Mouse (Mus musculus) gastrocnemius, postnatal 4 days (tissue): Measurements from ENCODE around the gene Cyp2d11. TPM values are rescaled to one million over a fixed set of nuclear protein-coding genes. Genes with fewer than 3 reads are reported as not detected.

ENCODE experiments used
- DNase-seq, 2 experiments: peaks; one replicate each; pipeline ENCODE4 v3.0.0; 2021 to 2022; ENCODE audit warnings: low spot score in 2 of 2, mixed read lengths in 2 of 2
- total RNA-seq, 2 experiments: library from RNA; stranded (reverse); gene quantifications; 2 replicates each; pipeline ENCODE4 v1.2.3; 2021

Cyp2d11 gene
- total RNA-seq, 2 experiments from 2014 or later, result 0.21 TPM; not detected in 1

- no peak for DNase-seq
These were observed 40.6 kb downstream of the Cyp2d11 start for GRCm38 (mm10) chr15:82353078-82353744.

DNA sequence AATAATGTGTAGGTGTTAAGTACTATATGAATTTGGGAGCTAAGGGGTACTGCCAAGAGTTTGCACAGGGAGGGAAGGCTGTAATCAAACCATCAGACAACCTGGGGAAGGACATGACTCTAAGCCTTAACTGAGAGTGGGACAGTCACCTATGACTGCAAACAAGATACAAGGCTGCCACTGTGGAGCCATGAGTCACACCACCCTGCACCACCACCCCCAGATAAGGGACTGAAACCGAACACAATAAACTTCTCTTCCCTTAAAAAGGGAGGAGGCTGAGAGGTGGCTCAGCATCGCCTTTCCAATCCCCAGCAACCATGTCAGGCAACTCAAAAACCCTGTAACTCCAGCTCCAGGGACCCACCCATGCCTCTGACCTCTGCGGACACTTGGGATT, 42.3 kb downstream of the Cyp2d11 start:
- no peak for DNase-seq

DNA sequence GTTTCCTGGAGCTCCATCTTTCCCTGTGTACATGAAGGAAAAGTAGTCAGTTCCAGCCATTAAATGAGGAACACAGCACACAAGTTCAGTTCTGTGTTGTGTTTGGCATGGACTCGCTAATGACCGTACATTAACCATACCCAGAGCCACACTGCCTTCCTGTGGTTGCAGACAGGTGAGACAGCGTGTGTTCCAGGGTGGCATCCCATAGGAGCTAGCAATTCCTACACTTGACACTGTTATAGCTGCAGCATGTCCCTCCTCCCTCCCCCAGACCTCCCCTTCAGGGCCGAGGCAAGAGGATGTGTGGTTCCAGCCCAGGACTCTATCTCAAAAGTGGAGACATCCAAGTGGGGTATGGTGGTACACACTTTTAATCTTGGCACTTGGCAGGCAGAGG, 43.5 kb downstream of the Cyp2d11 start:
- DNase-seq, result no peak

DNA sequence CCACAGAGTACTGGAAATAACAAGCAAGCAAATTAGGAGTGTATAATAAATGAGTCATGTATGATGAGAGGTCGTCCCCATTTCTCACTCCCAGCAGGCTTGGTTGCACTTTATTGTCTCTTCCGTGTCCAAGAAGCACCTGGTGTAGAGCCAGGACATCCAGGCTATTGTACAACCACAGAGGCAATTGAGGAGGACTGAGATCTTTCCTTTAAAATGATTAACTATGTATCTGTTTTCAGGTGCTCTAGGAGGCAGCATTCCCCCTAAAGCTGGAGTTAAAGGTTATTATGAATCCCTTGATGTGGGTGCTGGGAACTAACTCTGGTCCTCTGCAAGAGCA, 44.9 kb downstream of the Cyp2d11 start:
- DNase-seq, result no peak

GRCm38 (mm10) chr15:82348258-82348998, 45.4 kb downstream of the Cyp2d11 start:
- no peak for DNase-seq

GRCm38 (mm10) chr15:82347852-82348251, 46.0 kb downstream of the Cyp2d11 start:
- DNase-seq, result no peak

DNA sequence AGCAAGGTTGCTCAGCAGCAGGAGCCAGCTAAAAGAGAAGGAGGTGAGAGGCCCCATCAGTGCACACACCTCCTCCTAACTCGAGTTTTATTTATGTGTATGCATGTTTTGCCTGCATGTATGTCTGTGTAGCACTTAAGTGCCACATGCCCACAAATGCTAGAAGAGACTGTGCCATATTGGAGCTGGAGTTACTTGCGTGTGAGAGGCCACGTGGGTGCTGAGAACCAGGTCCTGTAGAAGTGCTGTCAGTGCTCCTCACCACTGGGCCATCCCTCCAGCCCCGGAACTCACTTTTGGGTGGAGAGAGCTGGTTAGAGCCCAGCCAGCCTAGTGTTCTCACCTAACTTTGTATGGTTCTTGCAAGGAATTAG, 46.5 kb downstream of the Cyp2d11 start:
- DNase-seq, result no peak

DNA sequence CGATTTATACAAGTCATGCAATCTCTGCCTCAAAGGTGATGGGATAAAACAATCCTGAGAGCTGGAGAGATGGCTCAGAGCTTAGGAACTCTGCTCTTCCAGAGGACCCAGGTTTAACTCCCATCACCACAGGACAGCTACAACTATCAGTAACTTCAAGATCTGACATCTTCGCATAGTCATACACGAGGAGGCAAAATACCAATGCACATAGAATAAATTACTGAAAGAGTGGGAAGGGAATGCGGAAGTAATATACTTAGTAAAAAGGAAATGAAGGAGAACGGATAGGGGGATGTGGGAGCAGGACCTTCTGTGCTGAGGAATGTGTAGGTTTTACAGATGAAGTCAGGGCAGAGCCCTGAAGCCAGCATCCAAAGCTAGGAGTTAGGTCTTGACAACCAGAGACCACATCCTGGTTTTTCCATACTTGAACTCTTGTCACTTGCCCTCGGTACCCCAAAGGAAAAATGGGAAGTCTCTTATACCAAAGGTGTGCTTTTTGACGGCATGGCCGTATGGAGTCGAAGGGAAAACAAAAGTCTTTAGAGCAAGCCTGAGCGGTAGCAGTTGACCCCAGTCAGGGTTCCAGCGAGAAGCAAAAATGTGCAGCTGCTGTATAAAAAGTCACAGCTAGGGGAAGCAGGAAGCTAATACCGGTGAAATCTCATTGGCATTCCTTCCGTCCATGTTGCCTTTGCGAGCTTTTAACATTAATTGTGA, 47.1 kb downstream of the Cyp2d11 start:
- DNase-seq, result no peak

DNA sequence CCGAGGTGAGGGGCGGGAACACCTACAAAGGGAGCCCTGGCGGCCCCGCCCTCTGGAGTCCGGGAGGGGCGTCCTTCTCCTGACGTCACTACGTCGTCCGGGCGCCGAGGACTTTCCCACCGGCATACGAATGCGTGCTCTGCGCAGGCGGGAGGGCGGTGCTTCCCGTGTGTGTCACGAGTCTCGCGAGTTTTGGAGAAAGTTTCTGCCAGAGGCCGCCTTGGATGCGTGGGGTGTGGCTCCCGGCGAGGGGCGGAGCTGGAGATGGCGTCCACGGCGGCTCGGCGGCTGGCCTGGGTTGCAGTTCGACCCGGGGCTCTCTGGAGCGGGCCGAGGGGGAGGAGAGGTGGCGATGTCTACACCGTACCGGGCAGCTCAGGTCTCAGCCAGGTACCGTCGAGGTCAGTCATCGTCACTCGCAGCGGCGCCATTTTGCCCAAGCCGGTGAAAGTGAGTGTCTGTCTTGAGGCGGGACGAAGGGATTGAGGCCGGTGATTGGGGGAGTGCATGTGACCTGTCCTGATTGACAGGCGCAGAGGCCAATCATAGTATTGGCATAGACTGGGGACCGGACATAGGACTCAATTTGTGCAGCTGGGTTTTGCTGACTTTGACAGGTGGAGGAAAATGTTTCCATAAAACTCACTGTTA, 47.9 kb downstream of the Cyp2d11 start:
- peak; percentile 89 to 97 for DNase-seq

DNA sequence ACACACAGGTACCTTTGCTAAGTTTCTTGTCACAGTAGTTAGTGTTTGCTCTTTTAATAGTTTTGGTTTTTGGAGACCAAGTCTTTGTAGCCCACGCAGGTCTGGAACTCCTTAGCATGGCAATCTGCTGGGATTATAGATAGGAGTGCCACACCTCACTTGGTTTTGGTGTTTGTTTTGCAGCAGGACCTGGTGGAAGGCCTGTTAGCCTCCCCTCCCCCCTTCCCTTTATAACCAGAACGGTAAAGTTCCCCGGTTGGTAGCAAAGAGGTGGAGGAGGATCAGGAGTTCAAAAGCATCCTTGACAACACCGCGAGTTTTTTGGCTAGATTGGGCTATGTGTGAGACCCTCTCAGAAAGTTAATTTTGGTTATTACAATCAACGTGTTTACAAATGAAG, 48.9 kb downstream of the Cyp2d11 start:
- no peak for DNase-seq

- DNase-seq, result no peak
These were observed 50.2 kb downstream of the Cyp2d11 start for GRCm38 (mm10) chr15:82343368-82344287.

- no peak for DNase-seq
These were observed 51.3 kb downstream of the Cyp2d11 start for GRCm38 (mm10) chr15:82342543-82342935.

GRCm38 (mm10) chr15:82341675-82342542, 51.9 kb downstream of the Cyp2d11 start:
- DNase-seq, result no peak

DNA sequence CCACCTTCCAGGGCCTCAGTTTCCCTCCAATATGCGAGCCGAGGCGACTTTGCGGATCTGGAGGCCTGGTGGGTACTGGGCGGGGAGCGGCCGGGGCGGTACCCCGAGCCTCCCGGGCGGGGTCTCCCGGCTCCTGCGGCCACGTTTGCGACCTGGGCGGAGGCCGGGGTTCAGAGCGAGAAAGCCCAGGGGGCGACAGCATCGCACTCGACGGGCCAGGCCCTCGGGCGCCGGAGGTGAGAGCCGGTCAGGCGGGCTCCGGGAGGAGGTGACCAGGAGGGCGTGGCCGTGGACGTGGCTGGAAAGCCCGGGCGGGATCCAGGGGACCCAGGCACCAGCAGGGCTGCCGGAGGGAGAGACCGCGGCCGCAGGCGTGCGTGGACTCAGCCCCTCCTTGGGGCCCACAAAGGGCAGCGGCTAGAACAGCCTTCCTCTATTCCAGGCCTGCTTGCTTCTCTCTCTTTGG, 52.8 kb downstream of the Cyp2d11 start:
- DNase-seq, result peak; percentile 71 to 78

GRCm38 (mm10) chr15:82340414-82341035, 53.3 kb downstream of the Cyp2d11 start:
- DNase-seq, result no peak

GRCm38 (mm10) chr15:82339634-82340254, 54.1 kb downstream of the Cyp2d11 start:
- DNase-seq, result no peak
